Mouse (Mus musculus) liver, postnatal 0 days (tissue): ENCODE measurements around the gene Med12l.

Experiments
- CTCF ChIP-seq: sonication (generic); IDR thresholded peaks from 2 replicates; pipeline ENCODE4 v1.5.1; 2016; ENCODE audit warnings: antibody characterized with exemption, low read depth
- EP300 ChIP-seq: IDR thresholded peaks from 2 replicates; pipeline ENCODE4 v1.6.1; 2016; ENCODE audit warnings: antibody characterized with exemption, low read depth, mild to moderate bottlenecking

DNA sequence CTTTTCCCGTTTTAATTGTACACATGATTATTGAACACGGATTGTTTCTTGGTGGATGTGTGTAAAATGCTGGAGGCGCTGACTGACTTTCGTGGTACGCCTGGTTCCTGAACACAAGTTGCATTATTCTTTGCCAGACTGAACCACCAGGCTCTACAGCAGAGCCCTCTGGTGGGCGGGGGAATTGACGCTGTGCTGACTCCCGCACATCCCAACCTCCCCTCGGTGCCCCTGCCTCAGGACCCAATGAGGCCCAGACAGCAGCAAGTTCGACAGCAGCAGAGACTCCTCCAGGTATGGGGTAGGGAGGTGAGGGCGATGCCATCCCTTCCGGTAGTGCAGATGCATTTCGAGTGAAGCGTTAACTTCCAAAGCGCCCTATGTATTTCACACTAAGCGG, 292.0 kb downstream of the Med12l start:
- TF ChIP-seq CTCF = no peak
- TF ChIP-seq EP300 = no peak
